Mouse (Mus musculus): ENCODE measurements around the gene Arl2.

GRCm38 (mm10) chr19:6101186-6101585 lies 40.2 kb downstream of the Arl2 start:
- TF ChIP-seq CTCF (IDR thresholded peaks at IDR 0.05; ENCODE audit: insufficient read depth, low read depth, low read length) (no peak), POLR2A (IDR thresholded peaks at IDR 0.05; ENCODE audit: insufficient read depth, low read depth, low read length) (no peak)

All from olfactory bulb, adult 2 months (tissue).